Mouse (Mus musculus) small intestine, adult 2 months (tissue): ENCODE data around the gene Smyd2.

Experiments
- CTCF ChIP-seq: fragments of 200-500 bp; IDR thresholded peaks from 2 replicates; pipeline ENCODE4 v1.5.1; 2012; ENCODE audit warnings: low read depth, mild to moderate bottlenecking, control low read depth, inconsistent platforms, low read length, moderate library complexity, mixed read lengths; ENCODE audit not compliant: insufficient replicate concordance, insufficient read length; ENCODE audit errors: extremely low read depth
- POLR2A ChIP-seq: fragments of 200-500 bp; IDR thresholded peaks from 2 replicates; pipeline ENCODE4 v1.6.1; 2012; ENCODE audit warnings: low read depth, mild to moderate bottlenecking, control low read depth, inconsistent platforms, low read length, moderate library complexity

- TF ChIP-seq CTCF (no peak), POLR2A (no peak)
Observed at GRCm38 (mm10) chr1:189960481-189960880, 38.3 kb upstream of the Smyd2 start.
